15 mouse cellular contexts compared by ENCODE assay signal in the genomic region with DNA sequence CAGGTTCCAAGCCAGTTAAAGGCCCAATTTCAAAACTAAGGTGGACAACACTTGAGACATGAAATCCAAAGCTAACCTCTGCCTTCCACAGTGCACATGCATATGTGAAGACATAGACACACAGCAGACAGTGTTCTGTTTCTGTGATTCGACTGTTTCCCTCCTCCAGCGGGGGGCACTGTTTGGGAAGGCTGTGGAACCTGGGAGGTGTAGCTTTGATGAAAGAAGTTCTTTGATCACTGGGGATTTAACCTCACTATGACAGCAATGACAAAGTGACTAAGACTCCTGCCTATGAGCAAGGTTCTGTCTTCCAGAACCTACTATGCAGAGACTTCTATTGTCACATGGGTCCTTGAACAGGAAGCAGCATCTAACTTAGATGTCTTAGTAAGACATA. TPM values are rescaled to one million over a fixed set of nuclear protein-coding genes. Genes with fewer than 3 reads are reported as not detected.
DNase-seq lines count a peak whose midpoint lies in the region; TF ChIP-seq lines count a peak whose summit lies in the region.
"Had no signal": no experiment of that assay in that cellular context is flagged by ENCODE, and none has a peak within 500 bp of the region (broad histone marks: within the 10 kb centered on the region; RNA-seq: fewer than 3 reads in every experiment).

No protein-coding gene starts in this region.

- no peak overlapping the region for H3K27ac ChIP-seq in kidney, adult 2 months (ENCODE audit: insufficient read depth, low read depth, low read length)
- no peak overlapping the region for H3K27ac ChIP-seq in bone marrow, adult 2 months (ENCODE audit: control insufficient read depth, insufficient read depth, low read depth, low read length, poor library complexity)
- H3K27ac ChIP-seq: embryonic facial prominence, embryonic 13.5 days; forebrain, embryonic 13.5 days; hindbrain, embryonic 10.5 days; midbrain, embryonic 15.5 days had no signal

- intact Hi-C loops in heart, postnatal 36 days (cut with DNase I), result loop anchor here (5.0 kb wide), 1 partner anchor 128 kb away; no protein-coding TSS in a partner anchor

- WGBS in kidney, adult 2 months, result 80% methylated on average over 2 of the region's 2 CpGs
- WGBS in bone marrow, adult 2 months, result 68% methylated on average over 2 of the region's 2 CpGs

- peak; percentile 50 for TF ChIP-seq CTCF in kidney, adult 2 months (conservative IDR thresholded peaks at IDR 0.05; ENCODE audit: insufficient read depth, insufficient read length, low read depth, low read length)
- TF ChIP-seq CTCF in bone marrow, adult 2 months (IDR thresholded peaks at IDR 0.05; ENCODE audit: control insufficient read depth, insufficient read depth, low read length), result peak; percentile 44; the same call in 1 of the 2 replicates

- H3K36me3 ChIP-seq in kidney, adult 2 months (ENCODE audit: control insufficient read depth, insufficient read depth, low read length), result no peaks in the 10 kb centered on the region

- DNase-seq in kidney, adult 2 months, result no peak
- no peak for DNase-seq in kidney, adult 18-20 months
- DNase-seq in thymus, postnatal 4 days, result peak; percentile 22
- DNase-seq in thymus, postnatal 25 days, result no peak
- no peak for DNase-seq in urinary bladder, postnatal 4 days (ENCODE audit: low spot score in 2 of 2)
- DNase-seq in heart, postnatal 36 days, result no peak
- DNase-seq: kidney, adult 9 months; layer of hippocampus, adult 9-11 months; left cerebral cortex, postnatal 4 days; right cerebral cortex, postnatal 25 days had no signal

- no peak for TF ChIP-seq POLR2A in kidney, adult 2 months (IDR thresholded peaks at IDR 0.05; ENCODE audit: low read depth, low read length)
- no peak for TF ChIP-seq POLR2A in bone marrow, adult 2 months (IDR thresholded peaks at IDR 0.05; ENCODE audit: borderline replicate concordance, control insufficient read depth, low read depth, low read length)

- H3K4me3 ChIP-seq in kidney, adult 2 months (ENCODE audit: insufficient read depth, low read depth, low read length), result no peak overlapping the region
- H3K4me3 ChIP-seq in bone marrow, adult 2 months (replicated peaks; ENCODE audit: control insufficient read depth, low read depth, low read length), result no peak overlapping the region
- H3K4me3 ChIP-seq: embryonic facial prominence, embryonic 13.5 days; forebrain, embryonic 13.5 days; hindbrain, embryonic 10.5 days; midbrain, embryonic 15.5 days had no signal

- H3K27me3 ChIP-seq in kidney, adult 2 months (replicated peaks; ENCODE audit: control insufficient read depth, insufficient read depth, low read length), result no peaks in the 10 kb centered on the region
- H3K27me3 ChIP-seq: embryonic facial prominence, embryonic 13.5 days; forebrain, embryonic 13.5 days; midbrain, embryonic 15.5 days had no signal

- no peaks in the 10 kb centered on the region for H3K4me1 ChIP-seq in kidney, adult 2 months (ENCODE audit: control insufficient read depth, insufficient read depth, low read length)
- H3K4me1 ChIP-seq in bone marrow, adult 2 months (ENCODE audit: control insufficient read depth, insufficient read depth, low read length), result no peaks in the 10 kb centered on the region
- H3K4me1 ChIP-seq: embryonic facial prominence, embryonic 13.5 days; forebrain, embryonic 13.5 days; midbrain, embryonic 15.5 days had no signal

RNA-seq across cellular contexts. Expression of a gene that starts 19.0 kb away (rescaled TPM):
- polyA plus RNA-seq in kidney, adult 2 months (2012; rRNA removed), result 14.7 and 15.5 TPM in 2 replicates
- polyA plus RNA-seq in bone marrow, adult 2 months (2011; ENCODE audit: insufficient read depth, insufficient read length, low replicate concordance, missing spikeins), result 9.1 and 9.9 TPM in 2 replicates
- 10 to 100 TPM; 72.1 to 74.7 TPM for total RNA-seq in heart, postnatal 36 days (2021)

RNA-seq across cellular contexts. Expression of a gene that starts 29.1 kb away (rescaled TPM):
- polyA plus RNA-seq in kidney, adult 2 months (2012; rRNA removed), result 0.59 and 0.94 TPM in 2 replicates
- not detected in 2 replicates for polyA plus RNA-seq in bone marrow, adult 2 months (2011; ENCODE audit: insufficient read depth, insufficient read length, low replicate concordance, missing spikeins)
- total RNA-seq in heart, postnatal 36 days (2021), result under 1 TPM; 0.33 TPM
